Mouse (Mus musculus) intestine, postnatal 0 days (tissue): ENCODE data around the gene Tnfsf13b. TPM values are rescaled to one million over a fixed set of nuclear protein-coding genes. Genes with fewer than 3 reads are reported as not detected.

Experiments used
- ATAC-seq: fragments of 200-750 bp; cut with Nextera tagmentation; 2 replicates; pipeline ENCODE4 v1.8.0; 2017; ENCODE audit warnings: mild to moderate bottlenecking, moderate TSS enrichment, moderate library complexity
- H3K27ac ChIP-seq: fragments of 300-500 bp; sonication (generic); 2 replicates; pipeline ENCODE4 v1.5.1; 2014; ENCODE audit warnings: mild to moderate bottlenecking, low read depth, low read length, moderate library complexity
- H3K27me3 ChIP-seq: fragments of 300-500 bp; sonication (generic); replicated peaks from 2 replicates; pipeline ENCODE4 v1.6.1; 2014; ENCODE audit warnings: low read length, mixed read lengths; ENCODE audit not compliant: control insufficient read depth, insufficient read depth
- H3K36me3 ChIP-seq: fragments of 300-500 bp; sonication (generic); 2 replicates; pipeline ENCODE4 v1.6.1; 2014; ENCODE audit warnings: mild to moderate bottlenecking, moderate library complexity; ENCODE audit not compliant: control insufficient read depth, insufficient read depth
- H3K4me1 ChIP-seq: fragments of 300-500 bp; sonication (generic); replicated peaks from 2 replicates; pipeline ENCODE4 v1.6.1; 2014; ENCODE audit warnings: antibody characterized with exemption, low read length, mixed read lengths; ENCODE audit not compliant: control insufficient read depth, insufficient read depth
- H3K4me2 ChIP-seq: fragments of 300-500 bp; sonication (generic); replicated peaks from 2 replicates; pipeline ENCODE4 v1.6.1; 2014; ENCODE audit warnings: low read depth, mild to moderate bottlenecking, moderate library complexity
- H3K4me3 ChIP-seq: fragments of 300-500 bp; sonication (generic); 2 replicates; pipeline ENCODE4 v1.5.1; 2014; ENCODE audit warnings: low read depth, low read length
- H3K9ac ChIP-seq: fragments of 300-500 bp; sonication (generic); 2 replicates; pipeline ENCODE4 v1.6.1; 2014; ENCODE audit warnings: mild to moderate bottlenecking, low read depth, low read length
- H3K9me3 ChIP-seq: fragments of 300-500 bp; sonication (generic); 2 replicates; pipeline ENCODE4 v1.6.1; 2016; ENCODE audit warnings: mixed run types; ENCODE audit not compliant: control insufficient read depth
- CTCF ChIP-seq: sonication (generic); IDR thresholded peaks from 2 replicates; pipeline ENCODE4 v1.5.1; 2016; ENCODE audit warnings: low read depth, mild to moderate bottlenecking, control low read depth, antibody characterized with exemption, moderate library complexity
- WGBS: fragments of 180-500 bp; shearing (Covaris S2); extraction: QIAGEN DNeasy Blood & Tissue Kit; methylation state at CpG from one replicate; pipeline ENCODE4 v1.1.7; 2014; 5-methylcytosine and 5-hydroxymethylcytosine counted together
- polyA plus RNA-seq: library from polyadenylated mRNA; unstranded; fragments of >200 nt; fragmentation: Nextera tagmentation; extraction: Ambion mirVana; gene quantifications from 2 replicates; pipeline ENCODE4 v1.2.1, GENCODE M21; 2015

Tnfsf13b gene
- polyA plus RNA-seq, result 2.0 and 2.7 TPM in 2 replicates

DNA sequence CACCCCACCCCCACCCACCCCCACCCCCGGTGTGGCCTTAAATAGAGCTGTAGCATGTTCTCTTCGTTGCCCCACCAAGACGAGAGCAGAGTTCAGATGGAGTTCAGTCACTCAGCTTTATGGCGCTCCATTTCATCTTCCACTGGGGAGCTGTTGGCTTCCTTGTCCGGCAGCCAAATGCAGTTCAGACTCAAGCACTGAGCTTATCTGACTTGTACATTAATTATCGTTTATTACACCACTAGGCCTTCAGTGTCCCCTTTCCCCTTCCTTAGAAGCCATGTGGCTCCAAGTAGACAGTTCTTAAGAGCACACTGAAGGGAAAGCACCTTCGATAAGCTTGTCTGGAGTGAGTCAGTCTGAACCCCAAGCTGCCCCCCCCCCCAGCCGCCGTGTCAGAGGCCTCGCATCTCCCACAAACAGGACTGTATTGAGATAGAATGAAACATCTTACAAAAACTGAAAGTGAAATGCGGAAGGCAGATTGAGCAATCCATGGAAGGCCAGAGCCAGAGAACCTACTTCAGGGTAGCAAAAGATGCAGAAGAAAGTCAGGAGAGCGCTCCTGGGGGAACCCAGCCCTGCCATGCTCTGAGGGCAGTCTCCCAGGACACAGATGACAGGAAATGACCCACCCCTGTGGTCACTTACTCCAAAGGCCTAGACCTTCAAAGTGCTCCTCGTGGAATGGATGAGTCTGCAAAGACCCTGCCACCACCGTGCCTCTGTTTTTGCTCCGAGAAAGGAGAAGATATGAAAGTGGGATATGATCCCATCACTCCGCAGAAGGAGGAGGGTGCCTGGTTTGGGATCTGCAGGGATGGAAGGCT is at the start of gene Tnfsf13b:
Gene Tnfsf13b (plus strand): TSS at position 312 of the 830 bp plus-strand sequence.
- H3K4me1 ChIP-seq, result no peaks in the 10 kb centered on the region; the same call in 1 of the 2 replicates
- H3K9ac ChIP-seq, result no peak within 1 kb of the TSS
- ATAC-seq, result peak; percentile 95
- H3K27me3 ChIP-seq, result no peaks in the 10 kb centered on the region
- TF ChIP-seq CTCF, result no peak
- peak within 1 kb of the TSS; percentile 79 for H3K4me2 ChIP-seq
- H3K4me3 ChIP-seq, result peak within 1 kb of the TSS; percentile 32
- WGBS, result 21% methylated on average over 16 of the region's 16 CpGs
- no peaks in the 10 kb centered on the region for H3K36me3 ChIP-seq
- H3K9me3 ChIP-seq, result no peaks in the 10 kb centered on the region
- peak within 1 kb of the TSS; percentile 21 for H3K27ac ChIP-seq

DNA sequence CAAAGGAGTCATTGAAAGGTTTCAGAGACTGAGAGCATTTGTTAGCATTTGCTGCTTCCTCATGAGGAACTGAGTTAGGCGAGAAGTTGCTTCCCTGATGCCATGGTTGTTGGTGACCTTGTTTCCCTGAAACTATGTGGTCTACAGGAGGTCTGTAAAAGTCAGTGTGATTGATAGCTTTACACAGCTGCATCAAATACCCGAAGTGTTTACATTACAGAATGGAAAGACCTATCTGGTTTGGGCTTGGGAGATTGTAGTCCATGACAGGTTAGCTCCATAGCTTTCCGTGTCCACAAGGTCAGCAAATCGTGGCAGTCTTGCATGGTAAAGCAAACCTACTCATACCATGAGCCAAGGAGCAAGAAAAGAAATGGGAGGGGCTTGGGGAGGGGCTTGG is 47.9 kb upstream of the Tnfsf13b start:
- Histone ChIP-seq H3K4me3 (no peak overlapping the region), H3K4me2 (no peak overlapping the region), H3K9ac (no peak overlapping the region), H3K27ac (no peak overlapping the region), H3K9me3 (no peaks in the 10 kb centered on the region), H3K36me3 (no peaks in the 10 kb centered on the region), H3K27me3 (no peaks in the 10 kb centered on the region), H3K4me1 (no peaks in the 10 kb centered on the region)
- WGBS, result 40% methylated on average over 4 of the region's 4 CpGs
- TF ChIP-seq CTCF, result no peak
- ATAC-seq, result no peak

DNA sequence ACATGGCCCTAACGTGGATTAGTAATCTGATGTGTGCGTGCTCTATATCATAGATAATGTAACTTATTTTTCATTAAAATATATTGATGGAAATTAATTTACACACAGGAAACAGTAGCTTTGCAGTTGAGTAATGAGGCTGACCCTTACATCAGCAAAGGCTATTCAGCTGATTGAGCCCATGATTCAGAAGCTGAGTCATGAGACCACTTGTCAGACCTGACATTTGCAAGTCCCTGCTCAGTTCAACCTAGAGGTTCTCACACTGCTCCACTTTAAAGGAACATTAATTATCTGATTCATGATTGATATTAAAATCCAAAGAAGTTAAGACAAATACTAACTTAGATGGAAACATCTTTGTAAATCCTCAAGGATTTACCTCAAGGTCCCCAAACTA is 46.3 kb upstream of the Tnfsf13b start:
- ATAC-seq, result no peak
- H3K4me2 ChIP-seq, result no peak overlapping the region
- 87% methylated on average over 2 of the region's 2 CpGs for WGBS

DNA sequence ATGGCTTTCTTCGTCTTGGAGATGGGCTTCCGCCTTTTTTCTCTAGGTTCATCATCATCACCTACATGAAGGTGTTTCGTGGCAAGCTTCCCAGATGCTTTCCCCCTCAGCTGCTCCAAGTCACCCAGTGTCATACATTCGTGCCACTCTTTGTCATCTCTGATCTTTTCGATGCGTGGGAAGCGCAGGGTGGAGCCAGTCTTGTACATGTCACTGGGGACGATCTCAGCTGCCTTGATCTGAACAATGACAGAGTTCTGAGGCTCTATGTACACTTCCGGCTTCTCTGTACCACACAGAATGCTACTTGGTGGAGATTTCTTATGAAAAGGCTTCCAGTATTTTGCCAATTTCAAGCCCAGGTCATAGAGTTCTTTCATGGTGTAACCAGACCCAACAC is 34.4 kb upstream of the Tnfsf13b start:
- Histone ChIP-seq H3K27me3 (no peaks in the 10 kb centered on the region), H3K4me2 (no peak overlapping the region), H3K4me1 (0 out of 2 replicates have a peak, but pooled peaks cover 2% of the 10 kb centered on the region), H3K27ac (no peak overlapping the region), H3K9ac (no peak overlapping the region), H3K4me3 (no peak overlapping the region), H3K36me3 (peaks cover 12% of the 10 kb centered on the region; the same call in 1 of the 2 replicates), H3K9me3 (no peaks in the 10 kb centered on the region)
- WGBS, result 91% methylated on average over 9 of the region's 9 CpGs
- no peak for TF ChIP-seq CTCF
- no peak for ATAC-seq

More for the DNA sequence above, 46.3 kb upstream of the Tnfsf13b start:
- no peaks in the 10 kb centered on the region for H3K9me3 ChIP-seq
- H3K27me3 ChIP-seq, result no peaks in the 10 kb centered on the region
- H3K4me3 ChIP-seq, result no peak overlapping the region
- TF ChIP-seq CTCF, result no peak
- no peak overlapping the region for H3K27ac ChIP-seq
- H3K9ac ChIP-seq, result no peak overlapping the region
- no peaks in the 10 kb centered on the region for H3K4me1 ChIP-seq
- no peaks in the 10 kb centered on the region for H3K36me3 ChIP-seq

DNA sequence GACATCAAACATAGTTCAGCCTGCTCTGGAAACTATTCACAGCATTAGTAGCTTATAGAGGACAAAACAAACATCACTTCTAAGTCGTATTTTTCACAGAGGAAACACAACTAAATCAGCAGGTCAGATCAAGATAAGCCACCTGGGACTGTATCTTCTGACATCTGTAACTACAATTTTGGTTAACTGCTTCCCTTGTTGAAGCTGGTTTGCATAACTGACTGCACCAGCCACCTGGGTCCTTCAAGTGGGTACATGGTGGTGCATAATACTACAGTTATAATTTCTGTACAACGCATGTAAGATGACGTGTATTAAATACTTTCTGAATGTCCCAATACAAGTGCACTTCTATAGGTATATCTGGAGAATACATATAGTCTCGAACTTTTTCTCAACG is 31.0 kb upstream of the Tnfsf13b start:
- no peak overlapping the region for H3K9ac ChIP-seq
- H3K27me3 ChIP-seq, result no peaks in the 10 kb centered on the region
- H3K36me3 ChIP-seq, result peaks cover 12% of the 10 kb centered on the region; the same call in 1 of the 2 replicates
- peak overlapping the region; percentile 86 for H3K4me2 ChIP-seq
- H3K9me3 ChIP-seq, result no peaks in the 10 kb centered on the region
- ATAC-seq, result no peak
- H3K4me3 ChIP-seq, result peak overlapping the region; percentile 79
- 30% methylated on average over 5 of the region's 5 CpGs for WGBS
- no peak overlapping the region for H3K27ac ChIP-seq
- H3K4me1 ChIP-seq, result 0 out of 2 replicates have a peak, but pooled peaks cover 7% of the 10 kb centered on the region
- no peak for TF ChIP-seq CTCF

DNA sequence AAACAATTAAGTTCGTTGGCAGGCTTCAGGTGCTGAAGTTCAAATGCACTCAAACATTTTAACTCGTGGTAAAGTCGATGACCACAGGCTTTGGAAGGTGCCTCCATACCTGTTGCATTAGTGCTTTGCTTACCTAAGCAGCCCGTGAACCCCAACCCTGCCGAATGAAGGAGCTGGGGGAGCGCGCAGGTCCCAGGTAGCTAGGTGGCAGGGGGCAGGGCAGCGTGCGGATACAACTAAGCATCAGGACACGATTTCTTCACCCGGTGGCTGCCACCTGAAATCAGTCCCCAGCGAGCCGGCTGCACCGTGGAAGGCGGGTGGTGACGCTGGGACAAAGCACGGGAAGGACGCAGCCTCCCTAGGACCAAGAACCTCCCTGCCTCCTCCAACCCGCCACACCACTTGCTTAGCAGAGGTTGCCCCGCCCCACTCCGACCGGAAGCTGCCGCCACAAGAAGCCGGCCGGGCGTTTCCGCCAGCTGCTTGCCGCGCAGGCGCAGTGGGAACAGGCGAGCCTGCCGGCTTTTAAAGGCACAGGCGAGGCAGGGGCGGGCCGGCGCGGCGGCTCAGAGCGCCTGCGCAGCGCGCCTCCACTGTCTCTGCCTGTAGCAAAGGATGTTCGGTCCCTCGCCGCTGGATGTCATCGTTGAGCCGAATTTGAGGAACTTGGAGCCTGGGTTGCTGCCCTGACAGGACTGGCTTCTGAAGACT is 30.2 kb upstream of the Tnfsf13b start:
- Histone ChIP-seq H3K9me3 (no peaks in the 10 kb centered on the region), H3K36me3 (peaks cover 12% of the 10 kb centered on the region; the same call in 1 of the 2 replicates), H3K9ac (peak overlapping the region; percentile 53; the same call in 1 of the 2 replicates), H3K27ac (peak overlapping the region; percentile 82), H3K4me1 (0 out of 2 replicates have a peak, but pooled peaks cover 7% of the 10 kb centered on the region), H3K4me2 (peak overlapping the region; percentile 86), H3K27me3 (no peaks in the 10 kb centered on the region), H3K4me3 (peak overlapping the region; percentile 79)
- peak; percentile 81 for TF ChIP-seq CTCF
- ATAC-seq, result peak; percentile 93
- under 1% methylated on average over 47 of the region's 47 CpGs for WGBS
